Mouse (Mus musculus): ENCODE data around the gene Ccdc151.

The Ccdc151 gene

GRCm38 (mm10) chr9:21943046-21943445 lies 59.4 kb downstream of the Ccdc151 start:
- in situ Hi-C loops (cut with MboI; ENCODE audit: low pct_unique_long_range_greater_than_20kb in 1 of 2, low sequenced_read_pairs in 2 of 2, unreplicated experiment in 1 of 2) = no loop called here

All from mouse embryonic stem cell (cell line).